Mouse (Mus musculus): ENCODE measurements around the gene Srp72. TPM values are rescaled to one million over a fixed set of nuclear protein-coding genes. Genes with fewer than 3 reads are reported as not detected.

The Srp72 gene
- total and polyA plus RNA-seq, 2 experiments from 2014 or later, result 79.7 to 92.1 TPM

DNA sequence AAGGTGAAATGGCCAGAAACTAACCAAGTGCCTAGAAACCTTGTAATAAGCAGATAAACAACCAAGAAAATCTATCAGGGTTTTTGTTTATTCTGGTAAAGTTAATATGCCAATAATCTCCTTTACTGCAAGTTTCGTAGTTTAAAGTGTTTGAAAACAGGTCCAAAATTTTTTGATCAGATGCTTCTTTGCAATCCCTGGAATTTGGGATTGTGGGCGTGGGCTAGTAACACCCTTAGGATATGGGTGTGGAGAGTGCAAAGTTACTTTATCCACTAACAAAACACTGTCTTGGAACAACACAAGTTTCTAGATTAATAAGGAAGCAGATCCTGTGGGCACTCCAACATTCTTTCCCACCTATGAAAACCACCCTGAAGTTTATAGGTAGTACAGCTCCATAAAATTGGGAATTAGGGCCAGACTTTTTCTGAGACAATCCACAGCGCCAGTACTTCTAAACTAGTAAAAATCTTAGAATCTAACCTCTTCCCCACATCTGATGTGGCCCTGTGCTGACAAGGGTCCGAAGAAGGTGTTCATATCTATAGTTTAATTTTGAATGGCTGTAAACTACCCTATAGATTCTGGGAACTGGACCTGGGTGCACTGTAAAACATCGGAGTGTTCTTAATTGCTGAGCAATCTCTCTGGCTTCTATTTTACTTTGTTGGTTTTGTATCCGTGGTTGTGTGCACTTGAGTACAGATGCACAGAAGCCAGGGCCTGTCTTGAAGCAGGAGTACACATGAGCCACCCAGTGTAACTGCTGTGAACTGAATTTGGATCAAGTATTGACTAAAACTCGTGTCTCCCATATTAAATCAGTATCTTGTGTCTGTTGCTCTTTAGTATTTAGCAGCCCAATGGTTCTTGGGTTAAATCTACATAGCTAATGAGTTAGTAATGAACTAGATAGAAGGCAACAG lies 22.1 kb upstream of the Srp72 start:
- Histone ChIP-seq H3K9me3 (ENCODE audit: low read length) (no peaks in the 10 kb centered on the region), H3K27me3 (ENCODE audit: insufficient read depth, low read length) (no peaks in the 10 kb centered on the region), H3K4me3 (ENCODE audit: low read depth, low read length) (peak overlapping the region; percentile 69), H3K9ac (peak overlapping the region; percentile 62), H3K4me2 (ENCODE audit: low read depth) (peak overlapping the region; percentile 86), H3K4me1 (ENCODE audit: insufficient read depth) (peaks cover 14% of the 10 kb centered on the region), H3K27ac (ENCODE audit: low read depth, low read length) (no peak overlapping the region), H3K36me3 (ENCODE audit: insufficient read depth) (peaks cover 10% of the 10 kb centered on the region)
- no peak for DNase-seq
- no peak for TF ChIP-seq CTCF (IDR thresholded peaks at IDR 0.05; ENCODE audit: low read depth)
- 13% methylated on average over 7 of the region's 7 CpGs for WGBS
- no peak for ATAC-seq

DNA sequence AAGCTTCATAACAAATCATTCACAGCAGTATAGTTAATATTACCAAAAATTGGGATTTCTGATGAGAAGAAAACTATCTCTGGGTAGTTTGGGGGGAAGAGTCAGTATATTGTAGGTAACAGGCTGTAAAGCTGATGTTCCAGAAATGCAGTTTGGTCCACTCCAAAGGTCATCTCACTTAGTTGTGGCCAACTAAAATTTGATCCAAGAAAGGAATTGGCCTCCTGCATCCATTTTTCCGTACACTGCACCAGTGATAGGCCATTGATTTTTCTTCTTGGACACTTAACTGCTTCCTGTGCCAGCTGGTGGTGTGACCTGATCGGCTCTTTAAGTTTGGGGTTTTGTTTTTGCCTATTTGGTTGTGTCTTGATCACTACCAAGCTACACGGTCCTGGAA lies 20.7 kb upstream of the Srp72 start:
- H3K36me3 ChIP-seq (ENCODE audit: insufficient read depth), result peaks cover 17% of the 10 kb centered on the region
- 73% methylated on average over 3 of the region's 3 CpGs for WGBS
- no peak overlapping the region for H3K27ac ChIP-seq (ENCODE audit: low read depth, low read length)
- H3K4me2 ChIP-seq (ENCODE audit: low read depth), result no peak overlapping the region
- H3K9ac ChIP-seq, result no peak overlapping the region
- no peak for ATAC-seq
- DNase-seq, result no peak
- no peak for TF ChIP-seq CTCF (IDR thresholded peaks at IDR 0.05; ENCODE audit: low read depth)
- H3K27me3 ChIP-seq (ENCODE audit: insufficient read depth, low read length), result no peaks in the 10 kb centered on the region
- H3K9me3 ChIP-seq (ENCODE audit: low read length), result no peaks in the 10 kb centered on the region
- H3K4me3 ChIP-seq (ENCODE audit: low read depth, low read length), result no peak overlapping the region
- H3K4me1 ChIP-seq (ENCODE audit: insufficient read depth), result peaks cover 14% of the 10 kb centered on the region

DNA sequence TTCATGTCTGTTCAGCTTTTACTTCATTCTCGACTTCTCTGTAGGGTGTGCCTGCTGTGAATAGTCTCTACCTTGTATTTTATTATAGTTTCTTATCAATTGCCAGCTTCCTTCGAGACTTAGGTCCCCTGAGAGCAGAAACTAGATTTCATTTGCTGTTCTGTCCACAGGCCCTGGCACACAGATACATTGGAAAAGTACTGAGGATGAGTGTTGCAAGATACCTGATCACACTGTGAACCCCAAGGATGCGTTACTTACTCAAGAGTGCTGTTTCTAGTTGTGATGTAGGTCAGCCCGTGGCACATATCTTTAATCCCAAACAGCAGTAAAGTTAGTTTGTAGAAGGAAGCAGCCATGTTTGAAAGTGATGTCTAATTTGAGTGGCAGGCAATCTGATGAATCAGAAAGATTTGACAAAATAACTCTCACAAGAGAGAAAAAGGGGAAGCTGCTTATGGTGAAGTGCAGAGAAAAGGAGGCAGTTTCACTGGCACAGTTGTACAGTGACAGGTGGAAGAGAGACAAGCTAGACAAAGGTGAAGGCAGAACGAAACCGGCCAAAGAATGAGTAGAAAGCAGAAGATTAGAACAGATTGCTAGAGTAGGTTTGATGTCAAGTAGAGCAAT lies 20.1 kb upstream of the Srp72 start:
- 76% methylated on average over 6 of the region's 6 CpGs for WGBS
- Histone ChIP-seq H3K27me3 (ENCODE audit: insufficient read depth, low read length) (no peaks in the 10 kb centered on the region), H3K9me3 (ENCODE audit: low read length) (no peaks in the 10 kb centered on the region), H3K4me1 (ENCODE audit: insufficient read depth) (peaks cover 14% of the 10 kb centered on the region), H3K36me3 (ENCODE audit: insufficient read depth) (peaks cover 20% of the 10 kb centered on the region), H3K4me3 (ENCODE audit: low read depth, low read length) (no peak overlapping the region), H3K27ac (ENCODE audit: low read depth, low read length) (no peak overlapping the region), H3K4me2 (ENCODE audit: low read depth) (no peak overlapping the region), H3K9ac (no peak overlapping the region)
- ATAC-seq (no peak), DNase-seq (no peak)
- no peak for TF ChIP-seq CTCF (IDR thresholded peaks at IDR 0.05; ENCODE audit: low read depth)

DNA sequence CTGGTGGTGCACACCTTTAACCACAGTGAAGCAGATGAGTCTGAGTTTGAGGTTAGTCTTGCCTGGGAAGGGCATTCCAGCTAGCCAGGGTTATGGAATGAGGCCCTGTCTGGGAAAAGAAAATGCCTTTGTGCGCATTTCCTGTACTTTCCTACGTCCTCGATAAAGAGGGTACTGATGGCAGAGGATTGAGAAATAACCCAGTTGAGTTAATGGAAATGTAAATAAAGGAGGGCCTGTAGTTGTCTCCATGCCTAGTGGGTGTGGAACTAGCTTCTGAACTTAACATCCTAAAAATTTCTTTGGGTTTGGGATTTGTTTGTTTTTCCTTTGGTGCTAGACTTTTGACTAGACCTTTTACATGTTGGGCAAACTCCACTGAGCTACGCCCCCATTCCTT lies 19.0 kb upstream of the Srp72 start:
- Histone ChIP-seq H3K9me3 (ENCODE audit: low read length) (no peaks in the 10 kb centered on the region), H3K27me3 (ENCODE audit: insufficient read depth, low read length) (no peaks in the 10 kb centered on the region), H3K9ac (no peak overlapping the region), H3K27ac (ENCODE audit: low read depth, low read length) (no peak overlapping the region), H3K4me3 (ENCODE audit: low read depth, low read length) (no peak overlapping the region), H3K4me2 (ENCODE audit: low read depth) (no peak overlapping the region), H3K36me3 (ENCODE audit: insufficient read depth) (peaks cover 25% of the 10 kb centered on the region), H3K4me1 (ENCODE audit: insufficient read depth) (peaks cover 4% of the 10 kb centered on the region)
- TF ChIP-seq CTCF (IDR thresholded peaks at IDR 0.05; ENCODE audit: low read depth), result no peak
- DNase-seq (no peak), ATAC-seq (no peak)
- 92% methylated on average over 4 of the region's 4 CpGs for WGBS

DNA sequence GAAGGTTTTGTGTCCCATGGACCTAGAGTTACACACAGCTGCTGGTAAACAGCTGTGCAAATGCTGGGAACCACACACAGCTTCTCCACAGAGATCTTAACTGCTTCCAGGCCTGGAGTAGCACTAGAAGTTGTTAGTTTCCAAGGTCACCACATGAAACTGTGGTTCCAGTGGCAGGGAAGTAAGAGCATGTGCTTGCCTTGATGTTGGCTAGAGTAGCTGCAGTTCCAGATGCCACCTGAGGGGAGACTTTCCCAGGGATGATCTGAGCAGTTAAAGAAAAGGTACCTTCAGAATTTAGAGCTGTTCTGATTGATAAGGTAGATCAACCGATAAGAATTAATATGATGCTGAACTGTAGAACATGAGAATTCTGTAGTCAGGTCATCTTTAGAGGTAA lies 16.5 kb upstream of the Srp72 start:
- WGBS, result 93% methylated on average over 1 of the region's 1 CpGs
- no peaks in the 10 kb centered on the region for H3K27me3 ChIP-seq (ENCODE audit: insufficient read depth, low read length)
- H3K27ac ChIP-seq (ENCODE audit: low read depth, low read length), result no peak overlapping the region
- H3K9me3 ChIP-seq (ENCODE audit: low read length), result no peaks in the 10 kb centered on the region
- H3K36me3 ChIP-seq (ENCODE audit: insufficient read depth), result peaks cover 40% of the 10 kb centered on the region
- ATAC-seq (no peak), DNase-seq (no peak)
- H3K4me1 ChIP-seq (ENCODE audit: insufficient read depth), result no peaks in the 10 kb centered on the region
- no peak overlapping the region for H3K4me3 ChIP-seq (ENCODE audit: low read depth, low read length)
- TF ChIP-seq CTCF (IDR thresholded peaks at IDR 0.05; ENCODE audit: low read depth), result peak; percentile 49; the same call in 1 of the 2 replicates
- H3K4me2 ChIP-seq (ENCODE audit: low read depth), result no peak overlapping the region
- no peak overlapping the region for H3K9ac ChIP-seq

DNA sequence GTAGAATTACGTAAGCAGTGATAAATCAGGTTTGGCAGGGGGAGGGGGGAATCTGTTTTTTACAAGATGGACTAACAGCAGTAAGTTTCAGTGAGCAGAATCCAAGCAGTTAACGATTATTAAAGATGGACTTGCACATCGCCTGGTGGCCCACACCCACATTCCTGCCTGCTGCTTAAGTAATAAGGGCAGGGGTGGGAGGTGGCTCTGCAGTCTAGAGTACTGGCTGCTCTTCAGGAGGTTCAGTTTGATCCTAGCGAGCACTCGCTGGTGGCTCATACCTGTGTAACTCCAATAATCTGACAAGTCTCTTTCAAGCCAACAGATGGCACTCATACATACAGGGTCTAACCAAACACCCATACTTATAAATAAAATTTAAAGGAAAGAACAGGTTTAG lies 14.9 kb upstream of the Srp72 start:
- Histone ChIP-seq H3K4me3 (ENCODE audit: low read depth, low read length) (no peak overlapping the region), H3K27me3 (ENCODE audit: insufficient read depth, low read length) (no peaks in the 10 kb centered on the region), H3K9ac (no peak overlapping the region)

DNA sequence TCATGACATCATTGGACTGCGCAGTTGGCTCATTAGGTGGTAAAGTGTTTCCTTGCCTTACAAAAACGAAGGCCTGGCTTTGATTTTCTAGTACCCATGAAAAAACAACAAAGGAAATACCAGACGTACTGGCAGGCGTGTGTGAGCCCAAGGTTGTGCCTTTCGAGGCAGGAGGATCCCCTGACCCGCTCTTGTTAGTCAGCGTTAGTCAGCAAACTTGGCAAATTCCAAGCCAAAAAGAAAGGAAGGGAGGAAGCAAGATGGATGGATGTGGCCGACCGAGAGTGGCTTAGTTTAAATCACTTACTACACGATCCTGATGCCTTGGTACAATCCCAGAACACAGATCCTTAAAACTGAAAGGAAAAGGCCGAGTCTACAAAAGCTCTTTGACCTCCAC lies 11.9 kb upstream of the Srp72 start:
- Histone ChIP-seq H3K9ac (no peak overlapping the region), H3K9me3 (ENCODE audit: low read length) (no peaks in the 10 kb centered on the region), H3K4me2 (ENCODE audit: low read depth) (no peak overlapping the region), H3K4me1 (ENCODE audit: insufficient read depth) (no peaks in the 10 kb centered on the region), H3K36me3 (ENCODE audit: insufficient read depth) (peaks cover 54% of the 10 kb centered on the region), H3K4me3 (ENCODE audit: low read depth, low read length) (no peak overlapping the region), H3K27ac (ENCODE audit: low read depth, low read length) (no peak overlapping the region), H3K27me3 (ENCODE audit: insufficient read depth, low read length) (no peaks in the 10 kb centered on the region)
- ATAC-seq (no peak), DNase-seq (no peak)
- 82% methylated on average over 11 of the region's 11 CpGs for WGBS
- no peak for TF ChIP-seq CTCF (IDR thresholded peaks at IDR 0.05; ENCODE audit: low read depth)

More for the DNA sequence above, 14.9 kb upstream of the Srp72 start:
- Histone ChIP-seq H3K4me1 (ENCODE audit: insufficient read depth) (no peaks in the 10 kb centered on the region), H3K36me3 (ENCODE audit: insufficient read depth) (peaks cover 52% of the 10 kb centered on the region), H3K4me2 (ENCODE audit: low read depth) (no peak overlapping the region), H3K9me3 (ENCODE audit: low read length) (no peaks in the 10 kb centered on the region), H3K27ac (ENCODE audit: low read depth, low read length) (no peak overlapping the region)
- TF ChIP-seq CTCF (IDR thresholded peaks at IDR 0.05; ENCODE audit: low read depth), result no peak
- ATAC-seq, result no peak
- 82% methylated on average over 5 of the region's 5 CpGs for WGBS
- DNase-seq, result no peak

Measured in forebrain, postnatal 0 days (tissue).